ENCODE assay signal across 21 mouse cellular contexts in genomic region chr10:22696864-22697263, GRCm38 (mm10).
"Had no signal": no experiment of that assay in that cellular context is flagged by ENCODE, and none has a peak within 500 bp of the region (broad histone marks: within the 10 kb centered on the region; RNA-seq: fewer than 3 reads in every experiment).

No protein-coding gene starts in this region.

- H3K9ac ChIP-seq: limb, embryonic 13.5 days; liver, embryonic 12.5 days; liver, embryonic 15.5 days; lung, embryonic 15.5 days; midbrain, embryonic 13.5 days; neural tube, embryonic 12.5 days; neural tube, embryonic 15.5 days had no signal

- H3K4me1 ChIP-seq: limb, embryonic 10.5 days; liver, embryonic 12.5 days; liver, embryonic 15.5 days; neural tube, embryonic 12.5 days; neural tube, embryonic 15.5 days had no signal

- H3K27me3 ChIP-seq: limb, embryonic 13.5 days; liver, embryonic 12.5 days; liver, embryonic 15.5 days; lung, embryonic 15.5 days; megakaryocyte, embryonic 14.5 days; midbrain, embryonic 13.5 days; neural tube, embryonic 12.5 days; neural tube, embryonic 15.5 days had no signal

- H3K9me3 ChIP-seq: limb, embryonic 10.5 days; limb, embryonic 13.5 days; liver, embryonic 12.5 days; liver, embryonic 15.5 days; lung, embryonic 15.5 days; megakaryocyte, embryonic 14.5 days; midbrain, embryonic 10.5 days; midbrain, embryonic 13.5 days; neural tube, embryonic 12.5 days; neural tube, embryonic 15.5 days had no signal

- H3K36me3 ChIP-seq: liver, embryonic 12.5 days; liver, embryonic 15.5 days; lung, embryonic 15.5 days had no signal

- DNase-seq: layer of hippocampus, adult 9-11 months; layer of hippocampus, postnatal 36 days; liver; lung, postnatal 10 days; right cerebral cortex, adult 18-20 months; right cerebral cortex, postnatal 14 days; right cerebral cortex, postnatal 4 days; thymus, adult 2 months; thymus, postnatal 14 days; thymus, postnatal 4 days had no signal

- H3K4me3 ChIP-seq: limb, embryonic 10.5 days; limb, embryonic 13.5 days; liver, embryonic 12.5 days; liver, embryonic 15.5 days; lung, embryonic 15.5 days; megakaryocyte, embryonic 14.5 days; midbrain, embryonic 10.5 days; midbrain, embryonic 13.5 days; neural tube, embryonic 12.5 days; neural tube, embryonic 15.5 days had no signal

- H3K27ac ChIP-seq: kidney, postnatal 0 days; limb, embryonic 10.5 days; limb, embryonic 13.5 days; liver, embryonic 12.5 days; liver, embryonic 15.5 days; lung, embryonic 15.5 days; midbrain, embryonic 10.5 days; midbrain, embryonic 13.5 days; neural tube, embryonic 12.5 days; neural tube, embryonic 15.5 days had no signal

- ATAC-seq: liver, embryonic 12.5 days; midbrain, embryonic 13.5 days had no signal
